Mouse (Mus musculus) forebrain, embryonic 13.5 days (tissue): ENCODE data around the gene Pcif1. TPM values are rescaled to one million over a fixed set of nuclear protein-coding genes. Genes with fewer than 3 reads are reported as not detected.
"Not testable (repeated sequence)": the region's sequence is repeated elsewhere in the genome, so short reads cannot be mapped to it uniquely, and the experiment has no call there.

ENCODE experiments used
- ATAC-seq: fragments of 200-750 bp; cut with Nextera tagmentation; 2 replicates; pipeline ENCODE4 v1.8.0; 2017
- H3K27ac ChIP-seq: fragments of 300-500 bp; sonication (generic); 2 replicates; pipeline ENCODE4 v1.5.1; 2015; ENCODE audit warnings: inconsistent platforms, mild to moderate bottlenecking, moderate library complexity
- H3K27me3 ChIP-seq: fragments of 300-500 bp; sonication (generic); 2 replicates; pipeline ENCODE4 v1.6.1; 2015; ENCODE audit warnings: mild to moderate bottlenecking, inconsistent platforms
- H3K36me3 ChIP-seq: fragments of 300-500 bp; sonication (generic); 2 replicates; pipeline ENCODE4 v1.6.1; 2015; ENCODE audit warnings: mild to moderate bottlenecking, inconsistent platforms; ENCODE audit not compliant: poor library complexity, severe bottlenecking
- H3K4me1 ChIP-seq: fragments of 300-500 bp; sonication (generic); 2 replicates; pipeline ENCODE4 v1.6.1; 2015; ENCODE audit warnings: inconsistent platforms
- H3K4me2 ChIP-seq: fragments of 300-500 bp; sonication (generic); 2 replicates; pipeline ENCODE4 v1.6.1; 2015; ENCODE audit warnings: inconsistent platforms, mild to moderate bottlenecking, moderate library complexity
- H3K4me3 ChIP-seq: fragments of 300-500 bp; sonication (generic); 2 replicates; pipeline ENCODE4 v1.5.1; 2015; ENCODE audit warnings: mild to moderate bottlenecking, inconsistent platforms
- H3K9ac ChIP-seq: fragments of 300-500 bp; sonication (generic); 2 replicates; pipeline ENCODE4 v1.6.1; 2015; ENCODE audit warnings: mild to moderate bottlenecking, inconsistent platforms
- H3K9me3 ChIP-seq: fragments of 300-500 bp; sonication (generic); replicated peaks from 2 replicates; pipeline ENCODE4 v1.6.1; 2016; ENCODE audit warnings: inconsistent platforms
- WGBS: fragments of 180-500 bp; shearing (Covaris S2); methylation state at CpG from one replicate; pipeline ENCODE4 v1.1.7; 2015; 5-methylcytosine and 5-hydroxymethylcytosine counted together
- polyA plus RNA-seq: library from polyadenylated mRNA; unstranded; fragments of >200 nt; fragmentation: Nextera tagmentation; extraction: Ambion mirVana; gene quantifications from 2 replicates; pipeline ENCODE4 v1.2.1, GENCODE M21; 2015

Pcif1 gene
- polyA plus RNA-seq, 1 experiment from 2014 or later, result 101 TPM

- H3K4me2 ChIP-seq, result no peak overlapping the region
- H3K9me3 ChIP-seq, result no peaks in the 10 kb centered on the region
- 54% methylated on average over 6 of the region's 6 CpGs for WGBS
- H3K27ac ChIP-seq, result no peak overlapping the region
- H3K4me3 ChIP-seq, result no peak overlapping the region
- no peaks in the 10 kb centered on the region for H3K4me1 ChIP-seq
- no peak overlapping the region for H3K9ac ChIP-seq
- ATAC-seq, result no peak
- H3K36me3 ChIP-seq, result no peaks in the 10 kb centered on the region
- H3K27me3 ChIP-seq, result no peaks in the 10 kb centered on the region
Measured at GRCm38 (mm10) chr2:164871602-164872303, 7.4 kb upstream of the Pcif1 start.

- no peak for ATAC-seq
- 81% methylated on average over 3 of the region's 3 CpGs for WGBS
- H3K9me3 ChIP-seq, result no peaks in the 10 kb centered on the region
- H3K4me2 ChIP-seq, result no peak overlapping the region
- H3K4me3 ChIP-seq, result no peak overlapping the region
- no peak overlapping the region for H3K27ac ChIP-seq
- no peaks in the 10 kb centered on the region for H3K27me3 ChIP-seq
- H3K36me3 ChIP-seq, result peaks cover 5% of the 10 kb centered on the region; the same call in 1 of the 2 replicates
- H3K4me1 ChIP-seq, result peaks cover 14% of the 10 kb centered on the region
- no peak overlapping the region for H3K9ac ChIP-seq
Measured at GRCm38 (mm10) chr2:164873621-164874020, 5.5 kb upstream of the Pcif1 start.

GRCm38 (mm10) chr2:164874239-164874769 is 4.8 kb upstream of the Pcif1 start:
- H3K27ac ChIP-seq, result 0 out of 2 replicates have a peak overlapping the region, but pooled peaks have one; percentile 40
- no peak overlapping the region for H3K9ac ChIP-seq
- whole genome bisulfite sequencing, result 35% methylated on average over 1 of the region's 1 CpGs
- H3K36me3 ChIP-seq, result peaks cover 5% of the 10 kb centered on the region; the same call in 1 of the 2 replicates
- no peaks in the 10 kb centered on the region for H3K27me3 ChIP-seq
- ATAC-seq, result no peak
- no peak overlapping the region for H3K4me3 ChIP-seq
- no peaks in the 10 kb centered on the region for H3K9me3 ChIP-seq
- H3K4me2 ChIP-seq, result no peak overlapping the region
- peaks cover 15% of the 10 kb centered on the region for H3K4me1 ChIP-seq

- H3K4me1 ChIP-seq, result peaks cover 21% of the 10 kb centered on the region
- H3K36me3 ChIP-seq, H3K9me3 ChIP-seq, H3K9ac ChIP-seq, H3K27me3 ChIP-seq, H3K4me2 ChIP-seq, ATAC-seq, H3K4me3 ChIP-seq, H3K27ac ChIP-seq: not testable (repeated sequence)
- 57% methylated on average over 2 of the region's 2 CpGs for WGBS
Measured at GRCm38 (mm10) chr2:164875648-164876047, 3.5 kb upstream of the Pcif1 start.

- H3K36me3 ChIP-seq, ATAC-seq, H3K9me3 ChIP-seq, H3K27me3 ChIP-seq, H3K9ac ChIP-seq, H3K27ac ChIP-seq: not testable (repeated sequence)
- Histone ChIP-seq H3K4me1 (peaks cover 28% of the 10 kb centered on the region), H3K4me3 (peak overlapping the region; percentile 90), H3K4me2 (peak overlapping the region; percentile 98)
- WGBS, result 79% methylated on average over 11 of the region's 11 CpGs
Measured at GRCm38 (mm10) chr2:164877376-164878215, 1.5 kb upstream of the Pcif1 start.

- 3% methylated on average over 28 of the region's 28 CpGs for WGBS
- peak overlapping the region; percentile 90 for H3K4me3 ChIP-seq
- peak; percentile 48 for ATAC-seq
Measured at GRCm38 (mm10) chr2:164878509-164879227, 436 bp upstream of the Pcif1 start.

GRCm38 (mm10) chr2:164879568-164880277 is 619 bp downstream of the Pcif1 start:
- H3K4me3 ChIP-seq, result peak overlapping the region; percentile 90
- H3K9ac ChIP-seq, result peak overlapping the region; percentile 100
- peak overlapping the region; percentile 100 for H3K27ac ChIP-seq
- ATAC-seq, result peak; percentile 92
- H3K9me3 ChIP-seq, result no peaks in the 10 kb centered on the region
- peaks cover 28% of the 10 kb centered on the region for H3K36me3 ChIP-seq
- peak overlapping the region; percentile 98 for H3K4me2 ChIP-seq
- under 1% methylated on average over 47 of the region's 72 CpGs for WGBS
- H3K4me1 ChIP-seq, result peaks cover 33% of the 10 kb centered on the region
- no peaks in the 10 kb centered on the region for H3K27me3 ChIP-seq

More at GRCm38 (mm10) chr2:164878509-164879227, 436 bp upstream of the Pcif1 start:
- H3K4me1 ChIP-seq, result peaks cover 33% of the 10 kb centered on the region
- H3K27ac ChIP-seq, result peak overlapping the region; percentile 100
- no peaks in the 10 kb centered on the region for H3K9me3 ChIP-seq
- no peaks in the 10 kb centered on the region for H3K27me3 ChIP-seq
- H3K4me2 ChIP-seq, result peak overlapping the region; percentile 98
- H3K9ac ChIP-seq, result peak overlapping the region; percentile 100
- peaks cover 18% of the 10 kb centered on the region for H3K36me3 ChIP-seq

GRCm38 (mm10) chr2:164882619-164883018 is 3.5 kb downstream of the Pcif1 start:
- no peak overlapping the region for H3K4me3 ChIP-seq
- H3K9me3 ChIP-seq, result no peaks in the 10 kb centered on the region
- no peak overlapping the region for H3K9ac ChIP-seq
- peak overlapping the region; percentile 32 for H3K27ac ChIP-seq
- peaks cover 52% of the 10 kb centered on the region for H3K36me3 ChIP-seq
- no peak overlapping the region for H3K4me2 ChIP-seq
- peaks cover 32% of the 10 kb centered on the region for H3K4me1 ChIP-seq
- 31% methylated on average over 8 of the region's 9 CpGs for WGBS
- ATAC-seq, result no peak
- H3K27me3 ChIP-seq, result no peaks in the 10 kb centered on the region

GRCm38 (mm10) chr2:164885788-164886187 is 6.7 kb downstream of the Pcif1 start:
- H3K27me3 ChIP-seq, result no peaks in the 10 kb centered on the region
- no peak overlapping the region for H3K4me3 ChIP-seq
- peak; percentile 30; the same call in 1 of the 2 replicates for ATAC-seq
- H3K27ac ChIP-seq, result 0 out of 2 replicates have a peak overlapping the region, but pooled peaks have one; percentile 10
- H3K36me3 ChIP-seq, result peaks cover 83% of the 10 kb centered on the region
- H3K4me1 ChIP-seq, result peaks cover 15% of the 10 kb centered on the region
- H3K4me2 ChIP-seq, result no peak overlapping the region
- no peaks in the 10 kb centered on the region for H3K9me3 ChIP-seq
- 56% methylated on average over 7 of the region's 7 CpGs for WGBS
- H3K9ac ChIP-seq, result 0 out of 2 replicates have a peak overlapping the region, but pooled peaks have one; percentile 19

- H3K4me1 ChIP-seq, result peaks cover 11% of the 10 kb centered on the region; the same call in 1 of the 2 replicates
- H3K27ac ChIP-seq, result no peak overlapping the region
- H3K4me3 ChIP-seq, result no peak overlapping the region
- H3K9ac ChIP-seq, result no peak overlapping the region
- 93% methylated on average over 10 of the region's 10 CpGs for WGBS
- ATAC-seq, result no peak
- H3K27me3 ChIP-seq, result no peaks in the 10 kb centered on the region
- no peak overlapping the region for H3K4me2 ChIP-seq
- peaks cover 92% of the 10 kb centered on the region for H3K36me3 ChIP-seq
- H3K9me3 ChIP-seq, result no peaks in the 10 kb centered on the region
Measured at GRCm38 (mm10) chr2:164886617-164887016, 7.5 kb downstream of the Pcif1 start.

- Histone ChIP-seq H3K4me1 (peaks cover 4% of the 10 kb centered on the region; the same call in 1 of the 2 replicates), H3K9ac (no peak overlapping the region), H3K9me3 (no peaks in the 10 kb centered on the region), H3K27ac (no peak overlapping the region), H3K4me3 (no peak overlapping the region), H3K4me2 (no peak overlapping the region), H3K27me3 (no peaks in the 10 kb centered on the region), H3K36me3 (peaks cover 99% of the 10 kb centered on the region)
- 88% methylated on average over 12 of the region's 12 CpGs for WGBS
- no peak for ATAC-seq
Measured at GRCm38 (mm10) chr2:164888996-164889395, 9.9 kb downstream of the Pcif1 start.
